Mouse (Mus musculus): ENCODE data around the gene Gm13287. TPM values are rescaled to one million over a fixed set of nuclear protein-coding genes. Genes with fewer than 3 reads are reported as not detected.

Gm13287 gene
- polyA plus RNA-seq, 1 experiment from 2014 or later = not detected

Other genes starting within 250 kb of the Gm13287 start
- not detected in 2 replicates for gene Ifna15, start 245.0 kb upstream of the Gm13287 start, polyA plus RNA-seq (2015; fragmentation: Nextera tagmentation; extraction: Ambion mirVana)
- gene Ifna14, start 231.5 kb upstream of the Gm13287 start, polyA plus RNA-seq (2015; fragmentation: Nextera tagmentation; extraction: Ambion mirVana) = not detected in 2 replicates
- not detected in 2 replicates for gene Ifna9, start 210.9 kb upstream of the Gm13287 start, polyA plus RNA-seq (2015; fragmentation: Nextera tagmentation; extraction: Ambion mirVana)
- not detected in 2 replicates for gene Ifna12, start 199.9 kb upstream of the Gm13287 start, polyA plus RNA-seq (2015; fragmentation: Nextera tagmentation; extraction: Ambion mirVana)
- not detected in 2 replicates for gene C87499, start 168.8 kb upstream of the Gm13287 start, polyA plus RNA-seq (2015; fragmentation: Nextera tagmentation; extraction: Ambion mirVana)
- not detected in 2 replicates for gene Ifna13, start 158.8 kb upstream of the Gm13287 start, polyA plus RNA-seq (2015; fragmentation: Nextera tagmentation; extraction: Ambion mirVana)
- not detected in 2 replicates for gene Ifna16, start 126.3 kb upstream of the Gm13287 start, polyA plus RNA-seq (2015; fragmentation: Nextera tagmentation; extraction: Ambion mirVana)
- gene Ifna2, start 119.3 kb upstream of the Gm13287 start, polyA plus RNA-seq (2015; fragmentation: Nextera tagmentation; extraction: Ambion mirVana) = not detected in 2 replicates
- gene Ifnab, start 111.9 kb upstream of the Gm13287 start, polyA plus RNA-seq (2015; fragmentation: Nextera tagmentation; extraction: Ambion mirVana) = not detected in 2 replicates
- 1.2 and 1.8 TPM in 2 replicates for gene Gm26566, start 81.4 kb upstream of the Gm13287 start, polyA plus RNA-seq (2015; fragmentation: Nextera tagmentation; extraction: Ambion mirVana)
- 100 and 103 TPM in 2 replicates for gene Klhl9, start 80.8 kb upstream of the Gm13287 start, polyA plus RNA-seq (2015; fragmentation: Nextera tagmentation; extraction: Ambion mirVana)
- gene Gm13271, start 48.4 kb upstream of the Gm13287 start, polyA plus RNA-seq (2015; fragmentation: Nextera tagmentation; extraction: Ambion mirVana) = not detected in 2 replicates
- 0.16 TPM in 1 of 2 replicates, not detected in the other for gene Gm13283, start 43.1 kb upstream of the Gm13287 start, polyA plus RNA-seq (2015; fragmentation: Nextera tagmentation; extraction: Ambion mirVana)
- gene Gm13290, start 29.4 kb upstream of the Gm13287 start, polyA plus RNA-seq (2015; fragmentation: Nextera tagmentation; extraction: Ambion mirVana) = 0.25 TPM in 1 of 2 replicates, not detected in the other
- gene Gm13289, start 26.3 kb upstream of the Gm13287 start, polyA plus RNA-seq (2015; fragmentation: Nextera tagmentation; extraction: Ambion mirVana) = not detected in 2 replicates
- not detected in 2 replicates for gene Gm13272, start 23.4 kb upstream of the Gm13287 start, polyA plus RNA-seq (2015; fragmentation: Nextera tagmentation; extraction: Ambion mirVana)
- gene Ifnz, start 21.1 kb upstream of the Gm13287 start, polyA plus RNA-seq (2015; fragmentation: Nextera tagmentation; extraction: Ambion mirVana) = not detected in 2 replicates
- not detected in 2 replicates for gene Gm13276, start 17.5 kb upstream of the Gm13287 start, polyA plus RNA-seq (2015; fragmentation: Nextera tagmentation; extraction: Ambion mirVana)
- not detected in 2 replicates for gene Gm13277, start 14.6 kb upstream of the Gm13287 start, polyA plus RNA-seq (2015; fragmentation: Nextera tagmentation; extraction: Ambion mirVana)
- not detected in 2 replicates for gene Gm13278, start 11.7 kb upstream of the Gm13287 start, polyA plus RNA-seq (2015; fragmentation: Nextera tagmentation; extraction: Ambion mirVana)
- gene Gm13275, start 8.8 kb upstream of the Gm13287 start, polyA plus RNA-seq (2015; fragmentation: Nextera tagmentation; extraction: Ambion mirVana) = not detected in 2 replicates
- gene Gm13279, start 5.9 kb upstream of the Gm13287 start, polyA plus RNA-seq (2015; fragmentation: Nextera tagmentation; extraction: Ambion mirVana) = not detected in 2 replicates
- 0.13 TPM in 1 of 2 replicates, not detected in the other for gene Gm13285, start 3.6 kb upstream of the Gm13287 start, polyA plus RNA-seq (2015; fragmentation: Nextera tagmentation; extraction: Ambion mirVana)
- gene Gm13288, start 2.3 kb downstream of the Gm13287 start, polyA plus RNA-seq (2015; fragmentation: Nextera tagmentation; extraction: Ambion mirVana) = not detected in 2 replicates
- not detected in 2 replicates for gene Ifna7, start 13.0 kb downstream of the Gm13287 start, polyA plus RNA-seq (2015; fragmentation: Nextera tagmentation; extraction: Ambion mirVana)
- gene Ifna11, start 16.7 kb downstream of the Gm13287 start, polyA plus RNA-seq (2015; fragmentation: Nextera tagmentation; extraction: Ambion mirVana) = not detected in 2 replicates
- gene Ifna6, start 24.2 kb downstream of the Gm13287 start, polyA plus RNA-seq (2015; fragmentation: Nextera tagmentation; extraction: Ambion mirVana) = not detected in 2 replicates
- not detected in 2 replicates for gene Ifna5, start 32.3 kb downstream of the Gm13287 start, polyA plus RNA-seq (2015; fragmentation: Nextera tagmentation; extraction: Ambion mirVana)
- gene Ifna4, start 38.6 kb downstream of the Gm13287 start, polyA plus RNA-seq (2015; fragmentation: Nextera tagmentation; extraction: Ambion mirVana) = not detected in 2 replicates
- not detected in 2 replicates for gene Ifna1, start 46.8 kb downstream of the Gm13287 start, polyA plus RNA-seq (2015; fragmentation: Nextera tagmentation; extraction: Ambion mirVana)
- gene Ifne, start 76.9 kb downstream of the Gm13287 start, polyA plus RNA-seq (2015; fragmentation: Nextera tagmentation; extraction: Ambion mirVana) = not detected in 2 replicates

All from hindbrain, embryonic 15.5 days (tissue).